Mouse (Mus musculus): Measurements from ENCODE around the gene Ppp2r5e. TPM values are rescaled to one million over a fixed set of nuclear protein-coding genes. Genes with fewer than 3 reads are reported as not detected.

Ppp2r5e gene
- polyA plus RNA-seq, 1 experiment from 2014 or later = 9.4 TPM

GRCm38 (mm10) chr12:75544666-75545065 is 51.4 kb downstream of the Ppp2r5e start:
- WGBS = 60% methylated on average over 2 of the region's 2 CpGs

GRCm38 (mm10) chr12:75544259-75544658 is 51.8 kb downstream of the Ppp2r5e start:
- WGBS = 81% methylated on average over 2 of the region's 2 CpGs
- Histone ChIP-seq H3K27me3 (ENCODE audit: insufficient read depth, poor library complexity, severe bottlenecking) (no peaks in the 10 kb centered on the region), H3K27ac (no peak overlapping the region), H3K9me3 (no peaks in the 10 kb centered on the region), H3K4me3 (no peak overlapping the region), H3K36me3 (no peaks in the 10 kb centered on the region), H3K4me1 (peaks cover 44% of the 10 kb centered on the region)
- DNase-seq (ENCODE audit: low spot score) = no peak

More at GRCm38 (mm10) chr12:75544666-75545065, 51.4 kb downstream of the Ppp2r5e start:
- no peak for DNase-seq (ENCODE audit: low spot score)
- Histone ChIP-seq H3K36me3 (no peaks in the 10 kb centered on the region), H3K27ac (no peak overlapping the region), H3K9me3 (no peaks in the 10 kb centered on the region), H3K27me3 (ENCODE audit: insufficient read depth, poor library complexity, severe bottlenecking) (no peaks in the 10 kb centered on the region), H3K4me3 (no peak overlapping the region), H3K4me1 (peaks cover 45% of the 10 kb centered on the region)

- H3K27me3 ChIP-seq (ENCODE audit: insufficient read depth, poor library complexity, severe bottlenecking) = no peaks in the 10 kb centered on the region
- H3K9me3 ChIP-seq = no peaks in the 10 kb centered on the region
- H3K27ac ChIP-seq = no peak overlapping the region
- peaks cover 42% of the 10 kb centered on the region for H3K4me1 ChIP-seq
- no peak overlapping the region for H3K4me3 ChIP-seq
- H3K36me3 ChIP-seq = no peaks in the 10 kb centered on the region
- WGBS = 72% methylated on average over 3 of the region's 3 CpGs
- no peak for DNase-seq (ENCODE audit: low spot score)
Measured at GRCm38 (mm10) chr12:75543346-75543745, 52.7 kb downstream of the Ppp2r5e start.

GRCm38 (mm10) chr12:75540621-75541171 is 55.3 kb downstream of the Ppp2r5e start:
- Histone ChIP-seq H3K36me3 (no peaks in the 10 kb centered on the region), H3K27me3 (ENCODE audit: insufficient read depth, poor library complexity, severe bottlenecking) (no peaks in the 10 kb centered on the region), H3K27ac (0 out of 2 replicates have a peak overlapping the region, but pooled peaks have one; percentile 36), H3K4me3 (no peak overlapping the region), H3K4me1 (peaks cover 48% of the 10 kb centered on the region), H3K9me3 (no peaks in the 10 kb centered on the region)
- 84% methylated on average over 5 of the region's 5 CpGs for WGBS
- DNase-seq (ENCODE audit: low spot score) = no peak

GRCm38 (mm10) chr12:75539228-75539627 is 56.8 kb downstream of the Ppp2r5e start:
- Histone ChIP-seq H3K36me3 (no peaks in the 10 kb centered on the region), H3K27me3 (ENCODE audit: insufficient read depth, poor library complexity, severe bottlenecking) (no peaks in the 10 kb centered on the region), H3K27ac (no peak overlapping the region), H3K9me3 (no peaks in the 10 kb centered on the region), H3K4me1 (peaks cover 45% of the 10 kb centered on the region), H3K4me3 (no peak overlapping the region)
- no peak for DNase-seq (ENCODE audit: low spot score)
- WGBS = 89% methylated on average over 3 of the region's 3 CpGs

- H3K27me3 ChIP-seq (ENCODE audit: insufficient read depth, poor library complexity, severe bottlenecking) = no peaks in the 10 kb centered on the region
- 74% methylated on average over 6 of the region's 6 CpGs for WGBS
Measured at GRCm38 (mm10) chr12:75537673-75538423, 58.2 kb downstream of the Ppp2r5e start.

GRCm38 (mm10) chr12:75537019-75537672 is 58.9 kb downstream of the Ppp2r5e start:
- Histone ChIP-seq H3K27ac (0 out of 2 replicates have a peak overlapping the region, but pooled peaks have one; percentile 3), H3K4me3 (no peak overlapping the region), H3K27me3 (ENCODE audit: insufficient read depth, poor library complexity, severe bottlenecking) (no peaks in the 10 kb centered on the region), H3K36me3 (no peaks in the 10 kb centered on the region), H3K9me3 (no peaks in the 10 kb centered on the region), H3K4me1 (peaks cover 37% of the 10 kb centered on the region)
- no peak for DNase-seq (ENCODE audit: low spot score)
- WGBS = 46% methylated on average over 7 of the region's 7 CpGs

More at GRCm38 (mm10) chr12:75537673-75538423, 58.2 kb downstream of the Ppp2r5e start:
- no peak overlapping the region for H3K4me3 ChIP-seq
- peaks cover 38% of the 10 kb centered on the region for H3K4me1 ChIP-seq
- 0 out of 2 replicates have a peak overlapping the region, but pooled peaks have one; percentile 3 for H3K27ac ChIP-seq
- DNase-seq (ENCODE audit: low spot score) = no peak
- H3K9me3 ChIP-seq = no peaks in the 10 kb centered on the region
- no peaks in the 10 kb centered on the region for H3K36me3 ChIP-seq

- Histone ChIP-seq H3K4me1 (peaks cover 36% of the 10 kb centered on the region), H3K9me3 (no peaks in the 10 kb centered on the region), H3K4me3 (no peak overlapping the region), H3K27ac (no peak overlapping the region), H3K36me3 (no peaks in the 10 kb centered on the region), H3K27me3 (ENCODE audit: insufficient read depth, poor library complexity, severe bottlenecking) (no peaks in the 10 kb centered on the region)
- 82% methylated on average over 7 of the region's 7 CpGs for WGBS
- no peak for DNase-seq (ENCODE audit: low spot score)
Measured at GRCm38 (mm10) chr12:75536566-75536965, 59.5 kb downstream of the Ppp2r5e start.

- DNase-seq (ENCODE audit: low spot score) = no peak
- H3K27ac ChIP-seq = no peak overlapping the region
- H3K9me3 ChIP-seq = no peaks in the 10 kb centered on the region
- H3K36me3 ChIP-seq = no peaks in the 10 kb centered on the region
- H3K27me3 ChIP-seq (ENCODE audit: insufficient read depth, poor library complexity, severe bottlenecking) = no peaks in the 10 kb centered on the region
- peaks cover 37% of the 10 kb centered on the region for H3K4me1 ChIP-seq
- H3K4me3 ChIP-seq = no peak overlapping the region
Measured at GRCm38 (mm10) chr12:75533145-75533544, 62.9 kb downstream of the Ppp2r5e start.

GRCm38 (mm10) chr12:75531895-75532294 is 64.2 kb downstream of the Ppp2r5e start:
- no peak for DNase-seq (ENCODE audit: low spot score)
- no peaks in the 10 kb centered on the region for H3K36me3 ChIP-seq
- no peaks in the 10 kb centered on the region for H3K27me3 ChIP-seq (ENCODE audit: insufficient read depth, poor library complexity, severe bottlenecking)
- no peak overlapping the region for H3K27ac ChIP-seq
- WGBS = 90% methylated on average over 2 of the region's 2 CpGs
- H3K4me3 ChIP-seq = no peak overlapping the region
- H3K9me3 ChIP-seq = no peaks in the 10 kb centered on the region
- peaks cover 25% of the 10 kb centered on the region for H3K4me1 ChIP-seq

- Histone ChIP-seq H3K4me1 (peaks cover 22% of the 10 kb centered on the region), H3K4me3 (no peak overlapping the region), H3K27me3 (ENCODE audit: insufficient read depth, poor library complexity, severe bottlenecking) (no peaks in the 10 kb centered on the region), H3K9me3 (no peaks in the 10 kb centered on the region), H3K36me3 (0 out of 2 replicates have a peak, but pooled peaks cover 5% of the 10 kb centered on the region), H3K27ac (no peak overlapping the region)
- DNase-seq (ENCODE audit: low spot score) = no peak
- WGBS = 75% methylated on average over 7 of the region's 7 CpGs
Measured at GRCm38 (mm10) chr12:75528857-75529808, 66.9 kb downstream of the Ppp2r5e start.

GRCm38 (mm10) chr12:75528300-75528699 is 67.7 kb downstream of the Ppp2r5e start:
- no peaks in the 10 kb centered on the region for H3K27me3 ChIP-seq (ENCODE audit: insufficient read depth, poor library complexity, severe bottlenecking)
- 92% methylated on average over 1 of the region's 1 CpGs for WGBS

More at GRCm38 (mm10) chr12:75528300-75528699, 67.7 kb downstream of the Ppp2r5e start:
- no peak for DNase-seq (ENCODE audit: low spot score)
- Histone ChIP-seq H3K27ac (no peak overlapping the region), H3K4me3 (no peak overlapping the region), H3K36me3 (0 out of 2 replicates have a peak, but pooled peaks cover 5% of the 10 kb centered on the region), H3K4me1 (peaks cover 26% of the 10 kb centered on the region), H3K9me3 (no peaks in the 10 kb centered on the region)

Measured in heart, embryonic 10.5 days (tissue).